Mouse (Mus musculus): Measurements from ENCODE around the gene Hist1h3d.
A peak's percentile ranks its signal among the peaks of the same experiment; 100 is the strongest.

The Hist1h3d gene

DNA sequence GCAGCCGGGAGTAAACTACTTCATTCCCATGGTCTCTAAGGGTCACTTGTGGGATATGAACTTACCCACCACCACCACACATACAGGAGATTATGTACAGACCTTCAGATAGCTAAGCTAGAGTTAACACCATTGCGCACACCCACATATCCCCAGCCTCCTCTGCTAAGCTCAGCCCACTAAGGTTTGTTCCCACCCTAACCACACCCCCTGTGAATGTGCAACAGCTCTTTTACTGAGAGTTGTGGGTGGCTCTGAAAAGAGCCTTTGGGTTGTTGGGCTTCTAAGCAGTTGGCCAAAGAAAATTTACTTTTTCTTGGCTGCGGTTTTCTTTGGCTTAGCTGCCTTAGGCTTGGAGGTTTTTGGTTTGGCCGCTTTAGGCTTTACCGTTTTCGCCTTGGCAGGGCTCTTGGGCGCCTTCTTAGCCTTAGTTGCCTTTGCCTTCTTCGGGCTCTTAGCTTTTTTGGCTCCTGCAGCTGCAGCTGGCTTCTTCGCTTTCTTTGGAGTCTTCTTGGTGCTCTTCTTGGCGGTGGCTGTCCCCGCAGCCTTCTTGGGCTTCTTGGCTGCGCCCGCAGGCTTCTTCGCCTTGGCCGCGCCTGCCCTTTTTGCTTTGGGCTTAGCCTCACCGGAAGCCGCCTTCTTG, 46.1 kb downstream of the Hist1h3d start:
- DNase-seq (ENCODE audit: low read depth, low spot score): peak; percentile 64

DNA sequence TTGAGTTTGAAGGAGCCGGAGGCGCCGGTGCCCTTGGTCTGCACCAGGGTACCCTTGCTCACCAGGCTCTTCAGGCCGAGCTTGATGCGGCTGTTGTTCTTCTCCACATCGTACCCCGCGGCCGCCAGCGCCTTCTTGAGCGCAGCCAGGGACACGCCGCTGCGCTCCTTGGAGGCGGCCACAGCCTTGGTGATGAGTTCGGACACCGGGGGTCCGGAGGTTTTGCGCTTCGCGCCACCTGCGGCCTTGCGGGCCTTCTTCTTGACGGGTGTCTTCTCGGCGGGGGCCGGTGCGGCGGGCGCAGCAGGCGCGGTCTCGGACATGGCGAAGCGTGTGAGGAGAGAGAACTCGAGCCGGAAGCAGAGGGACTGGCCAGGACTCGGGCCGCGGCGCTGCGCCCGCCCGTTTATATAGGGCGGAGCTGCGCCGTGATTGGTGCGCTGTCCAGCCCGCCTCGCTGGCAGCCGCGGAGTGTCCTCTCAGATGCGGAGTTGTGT, 46.7 kb downstream of the Hist1h3d start, which contains the start of gene Hist1h1e:
Hist1h1e (minus strand) TSS at position 384 of the 497 bp plus-strand sequence.
- peak; percentile 69 for DNase-seq (ENCODE audit: low read depth, low spot score)

DNA sequence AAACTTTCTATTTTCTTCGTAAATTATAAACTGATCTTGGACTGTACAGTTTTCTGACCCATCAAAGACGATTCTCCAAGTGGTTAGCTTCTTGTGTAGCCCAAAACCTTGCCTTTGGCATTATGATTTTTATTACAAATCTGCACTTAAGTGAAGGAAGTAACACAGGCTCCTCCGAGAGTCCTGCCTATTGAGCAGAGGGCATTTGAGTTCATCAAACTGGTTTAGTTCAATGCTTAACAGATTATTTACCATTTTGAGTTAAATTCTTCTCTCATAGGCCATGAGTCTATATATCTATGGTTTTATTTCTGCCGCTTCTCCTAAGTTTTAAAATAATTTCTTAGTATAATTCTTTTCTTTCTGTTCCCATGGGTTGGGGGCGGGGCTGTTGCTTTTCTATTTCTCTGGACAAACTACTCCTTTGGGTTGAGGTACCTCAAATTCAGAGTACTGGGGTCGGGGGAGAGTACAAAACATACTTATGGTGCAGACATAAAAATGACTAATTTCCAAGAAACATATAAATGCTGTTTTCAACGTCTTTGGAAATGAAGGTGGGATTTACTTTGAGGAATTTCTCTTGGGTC, 47.4 kb downstream of the Hist1h3d start:
- DNase-seq (ENCODE audit: low read depth, low spot score): no peak
